Mouse (Mus musculus): Measurements from ENCODE around the gene Pkd1l3. TPM values are rescaled to one million over a fixed set of nuclear protein-coding genes. Genes with fewer than 3 reads are reported as not detected.

The Pkd1l3 gene
- total and polyA plus RNA-seq, 3 experiments = 2.6 to 7.4 TPM; not detected in 1

GRCm38 (mm10) chr8:109595854-109596253 is 18.5 kb upstream of the Pkd1l3 start:
- H3K9me3 ChIP-seq (replicated peaks; ENCODE audit: insufficient read depth, low read length) = no peaks in the 10 kb centered on the region
- TF ChIP-seq MEF2A (IDR thresholded peaks at IDR 0.05; ENCODE audit: extremely low read depth, insufficient replicate concordance, low read depth, low read length, poor library complexity, severe bottlenecking) = no peak
- TF ChIP-seq SMC3 (IDR thresholded peaks at IDR 0.05; ENCODE audit: low read depth, low read length) = peak; percentile 76
- no peak for TF ChIP-seq USF1 (IDR thresholded peaks at IDR 0.05; ENCODE audit: low read depth, low read length)
- TF ChIP-seq GATA1 (IDR thresholded peaks at IDR 0.05; ENCODE audit: low read depth, low read length) = no peak
- TF ChIP-seq ZKSCAN1 (IDR thresholded peaks at IDR 0.05; ENCODE audit: low read depth, low read length) = no peak
- no peak for TF ChIP-seq GABPA (IDR thresholded peaks at IDR 0.05; ENCODE audit: low read depth, low read length)
- no peak for TF ChIP-seq MYC (IDR thresholded peaks at IDR 0.05; ENCODE audit: low read depth, low read length)
- no peak for TF ChIP-seq TBP (IDR thresholded peaks at IDR 0.05; ENCODE audit: low read depth, low read length)
- TF ChIP-seq RAD21 (IDR thresholded peaks at IDR 0.05; ENCODE audit: low read depth, low read length) = peak; percentile 45
- no peak for TF ChIP-seq TCF12 (IDR thresholded peaks at IDR 0.05; ENCODE audit: low read depth, low read length)
- TF ChIP-seq MAX (IDR thresholded peaks at IDR 0.05; ENCODE audit: low read length) = no peak
- TF ChIP-seq POLR2A (IDR thresholded peaks at IDR 0.05; ENCODE audit: control insufficient read depth in 1 of 2, insufficient read depth in 1 of 2, low read depth in 1 of 2, low read length in 2 of 2, poor library complexity in 1 of 2) = no peak
- TF ChIP-seq CTCF (IDR thresholded peaks at IDR 0.05 in 2 of 3, conservative IDR thresholded peaks at IDR 0.05 in 1 of 3; ENCODE audit: control insufficient read depth in 1 of 3, insufficient read depth in 1 of 3, low read depth in 2 of 3, low read length in 3 of 3, poor library complexity in 1 of 3, severe bottlenecking in 1 of 3) = peak; percentile 83 to 99 (median 87)
- TF ChIP-seq MYB (IDR thresholded peaks at IDR 0.05; ENCODE audit: low read depth, low read length) = no peak
- TF ChIP-seq ETS1 (IDR thresholded peaks at IDR 0.05; ENCODE audit: low read depth, low read length) = no peak
- TF ChIP-seq CHD1 (IDR thresholded peaks at IDR 0.05; ENCODE audit: low read depth, low read length) = no peak
- 0 out of 2 replicates have a peak, but pooled peaks have one; percentile 11 for TF ChIP-seq ZC3H11A (IDR thresholded peaks at IDR 0.05; ENCODE audit: low read depth, low read length)
- no peak for TF ChIP-seq USF2 (IDR thresholded peaks at IDR 0.05; ENCODE audit: borderline replicate concordance in 1 of 2, insufficient read depth in 1 of 2, low read depth in 1 of 2, low read length in 2 of 2)
- H3K36me3 ChIP-seq (ENCODE audit: control insufficient read depth in 1 of 2, insufficient read depth in 2 of 2, low read length in 2 of 2) = peaks cover 0 to 11% of the 10 kb centered on the region in 2 experiments; a peak in 3 of 4 replicates
- no peak overlapping the region for H3K27ac ChIP-seq (ENCODE audit: control insufficient read depth, low read depth, low read length)
- H3K27me3 ChIP-seq (ENCODE audit: control insufficient read depth in 1 of 2, insufficient read depth in 2 of 2, low read length in 2 of 2) = no peaks in the 10 kb centered on the region
- H3K79me2 ChIP-seq (ENCODE audit: control insufficient read depth, insufficient read depth, low read length, poor library complexity) = no peaks in the 10 kb centered on the region
- H3K4me3 ChIP-seq (ENCODE audit: control insufficient read depth in 1 of 2, insufficient read depth in 1 of 2, low read depth in 2 of 2, low read length in 2 of 2) = no peak overlapping the region
- H3K9ac ChIP-seq (ENCODE audit: control insufficient read depth, low read depth, low read length, poor library complexity, severe bottlenecking) = no peak overlapping the region
- peak; percentile 70 for DNase-seq (ENCODE audit: low read depth, low spot score)
- peaks cover 2 to 13% of the 10 kb centered on the region in 2 experiments; a peak in 3 of 4 replicates for H3K4me1 ChIP-seq (ENCODE audit: control insufficient read depth in 1 of 2, insufficient read depth in 2 of 2, low read length in 2 of 2)

- peaks cover 4 to 6% of the 10 kb centered on the region in 2 experiments for H3K4me1 ChIP-seq (ENCODE audit: control insufficient read depth in 1 of 2, insufficient read depth in 2 of 2, low read length in 2 of 2)
Observed at GRCm38 (mm10) chr8:109606725-109607124, 7.6 kb upstream of the Pkd1l3 start.

More at GRCm38 (mm10) chr8:109606725-109607124, 7.6 kb upstream of the Pkd1l3 start:
- peaks cover 6% of the 10 kb centered on the region for H3K79me2 ChIP-seq (ENCODE audit: control insufficient read depth, insufficient read depth, low read length, poor library complexity)
- no peaks in the 10 kb centered on the region for H3K27me3 ChIP-seq (ENCODE audit: control insufficient read depth in 1 of 2, insufficient read depth in 2 of 2, low read length in 2 of 2)
- no peak overlapping the region for H3K9ac ChIP-seq (ENCODE audit: control insufficient read depth, low read depth, low read length, poor library complexity, severe bottlenecking)
- H3K27ac ChIP-seq (ENCODE audit: control insufficient read depth, low read depth, low read length) = no peak overlapping the region
- DNase-seq (ENCODE audit: low read depth, low spot score) = no peak
- H3K9me3 ChIP-seq (replicated peaks; ENCODE audit: insufficient read depth, low read length) = no peaks in the 10 kb centered on the region
- peaks cover 0 to 15% of the 10 kb centered on the region in 2 experiments; a peak in 2 of 4 replicates for H3K36me3 ChIP-seq (ENCODE audit: control insufficient read depth in 1 of 2, insufficient read depth in 2 of 2, low read length in 2 of 2)
- TF ChIP-seq CHD1 (IDR thresholded peaks at IDR 0.05; ENCODE audit: low read depth, low read length) (no peak), CTCF (IDR thresholded peaks at IDR 0.05 in 2 of 3, conservative IDR thresholded peaks at IDR 0.05 in 1 of 3; ENCODE audit: control insufficient read depth in 1 of 3, insufficient read depth in 1 of 3, low read depth in 2 of 3, low read length in 3 of 3, poor library complexity in 1 of 3, severe bottlenecking in 1 of 3) (0 out of 6 replicates have a peak, but pooled peaks of 1 of the 3 experiments have one; percentile 2), RAD21 (IDR thresholded peaks at IDR 0.05; ENCODE audit: low read depth, low read length) (no peak), MAX (IDR thresholded peaks at IDR 0.05; ENCODE audit: low read length) (no peak)
- H3K4me3 ChIP-seq (ENCODE audit: control insufficient read depth in 1 of 2, insufficient read depth in 1 of 2, low read depth in 2 of 2, low read length in 2 of 2) = no peak overlapping the region
